Mouse (Mus musculus): ENCODE results near the gene Fam20b.
A peak's percentile ranks its signal among the peaks of the same experiment; 100 is the strongest.

The Fam20b gene

DNA sequence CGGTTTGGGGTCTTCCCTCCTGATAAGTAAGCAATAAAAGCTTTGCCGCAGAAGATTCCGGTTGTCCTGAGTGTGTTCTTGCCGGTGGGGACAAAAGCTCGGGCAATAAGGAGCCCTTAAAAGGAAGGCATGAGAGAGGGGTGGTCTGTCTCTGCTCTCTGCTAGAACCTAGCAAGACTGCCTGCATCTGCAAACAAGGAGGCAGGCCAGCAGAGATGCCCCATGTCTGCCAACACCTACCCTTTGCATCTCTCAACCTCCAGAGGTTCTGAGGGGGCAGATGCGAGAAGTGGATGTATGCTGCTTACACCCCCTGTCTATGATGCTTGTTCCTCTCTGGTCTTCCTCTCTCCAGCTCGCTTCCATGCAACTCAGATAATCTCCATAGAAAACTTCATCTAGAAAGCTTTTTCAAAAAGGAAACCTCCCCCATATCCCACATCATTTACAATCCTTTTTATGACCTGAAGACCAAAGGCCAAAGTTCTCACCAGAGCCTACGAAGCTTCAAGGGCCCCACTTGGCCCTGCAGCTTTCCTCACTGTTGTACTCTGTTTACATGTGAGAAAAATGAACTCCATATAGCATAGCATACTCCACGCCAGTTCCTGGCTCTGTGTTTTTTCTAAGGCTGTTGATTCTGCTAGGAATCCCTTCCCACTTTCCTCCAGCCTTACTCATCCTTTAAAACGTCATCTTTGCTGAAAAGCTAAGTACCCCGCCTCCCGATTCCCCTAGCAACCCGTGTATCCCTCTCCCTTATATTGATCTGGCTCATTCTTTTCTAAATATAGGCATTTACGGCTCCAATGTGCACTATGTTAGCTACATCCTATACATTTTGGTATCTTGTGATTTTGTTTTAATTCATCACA is 8.6 kb upstream of the Fam20b start:
- DNase-seq (ENCODE audit: low spot score): no peak

DNA sequence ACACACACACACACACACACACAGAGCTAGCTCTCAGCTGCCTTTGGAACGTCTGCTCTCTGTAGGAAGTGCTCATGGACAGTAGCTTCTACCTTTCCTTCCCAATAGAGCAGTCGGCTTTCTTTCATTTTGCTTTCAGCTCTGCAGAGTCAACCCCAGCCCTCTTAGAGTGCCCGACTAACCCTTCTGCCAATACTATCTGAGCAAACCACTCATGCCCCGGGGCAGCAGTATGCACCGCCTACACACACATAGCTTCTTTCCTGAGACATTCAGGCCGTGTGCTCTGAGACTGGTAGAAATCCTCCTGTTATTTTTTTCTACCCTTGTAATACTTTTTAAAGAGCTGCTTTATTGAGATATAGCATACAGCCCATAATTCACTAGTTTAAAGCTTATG is 3.2 kb upstream of the Fam20b start:
- DNase-seq (ENCODE audit: low spot score): no peak

DNA sequence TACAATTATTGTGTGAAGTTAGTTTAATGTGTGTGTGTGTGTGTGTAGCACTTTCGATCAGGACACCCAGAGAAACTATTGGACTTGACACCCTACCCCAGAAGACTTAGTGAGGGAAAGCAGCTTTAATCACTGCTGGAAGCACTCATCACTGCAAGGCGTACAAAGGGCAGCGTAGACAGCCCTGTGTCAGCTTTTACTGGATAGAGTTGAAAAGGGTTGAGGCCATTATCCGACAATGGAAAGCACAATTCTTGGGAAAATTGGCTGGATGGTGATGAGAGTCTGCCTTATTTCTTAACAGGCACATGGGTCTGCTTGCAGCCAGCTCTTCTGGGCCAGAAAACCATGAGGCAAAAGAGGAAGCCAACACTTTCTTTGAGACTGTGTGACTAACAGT is 1.2 kb upstream of the Fam20b start:
- DNase-seq (ENCODE audit: low spot score): no peak

DNA sequence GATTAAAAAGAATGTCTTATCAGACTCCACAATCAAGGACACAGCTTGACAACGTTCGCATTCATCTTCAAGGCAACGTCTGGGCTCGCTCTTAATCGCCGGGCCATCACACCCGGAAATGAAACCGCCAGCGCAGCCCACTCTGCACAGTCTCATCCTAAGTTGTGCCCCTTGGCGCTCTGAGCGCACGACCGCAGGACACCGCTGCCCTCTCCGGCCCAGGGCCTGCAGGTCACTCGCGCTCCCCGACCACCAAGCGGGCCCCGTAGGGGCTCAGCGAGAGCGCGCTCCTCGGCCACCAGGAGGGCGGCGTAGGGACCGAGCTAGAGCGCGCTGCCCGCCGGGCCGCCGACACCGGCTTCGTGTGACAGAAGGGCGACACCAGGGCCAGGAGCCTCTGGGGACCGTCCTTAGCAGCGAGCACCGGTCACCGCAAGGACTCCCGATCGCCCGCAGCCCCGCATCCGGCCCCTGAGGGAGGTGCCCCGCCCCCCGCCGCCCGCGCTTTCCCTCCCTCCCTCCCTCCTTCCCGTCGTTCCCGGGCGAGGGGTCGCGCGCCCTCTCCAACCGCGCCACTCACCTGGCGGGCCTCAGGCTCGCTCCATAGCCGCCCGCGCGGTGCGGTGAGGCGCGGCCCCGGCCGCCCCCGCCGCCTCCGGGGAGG is 468 bp downstream of the Fam20b start:
- DNase-seq (ENCODE audit: low spot score): peak; percentile 78

DNA sequence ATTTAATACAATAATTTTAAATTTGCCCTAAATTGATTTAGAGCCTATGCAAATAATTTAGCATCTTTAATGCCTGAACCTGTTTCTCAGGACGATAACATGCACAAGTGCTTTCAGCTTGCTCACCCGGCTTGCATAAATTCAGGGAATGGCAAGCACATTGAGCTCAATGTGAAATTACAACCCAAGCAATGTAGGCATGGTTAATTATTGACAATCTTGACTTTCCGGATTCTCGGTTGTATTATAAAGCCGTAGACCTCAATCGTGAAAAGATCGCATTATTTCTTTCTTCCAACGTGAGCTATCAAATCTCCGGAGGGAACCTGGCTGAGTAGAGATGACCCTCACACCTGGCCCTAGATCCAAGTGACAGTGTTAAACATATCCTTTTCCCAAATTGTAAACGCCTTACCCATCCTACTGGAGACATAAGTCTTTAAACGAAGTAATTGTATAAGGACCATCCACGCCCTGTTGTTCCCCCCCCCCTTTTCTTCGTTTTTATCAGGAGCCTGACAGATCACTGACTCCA is 1.1 kb downstream of the Fam20b start:
- no peak for DNase-seq (ENCODE audit: low spot score)

DNA sequence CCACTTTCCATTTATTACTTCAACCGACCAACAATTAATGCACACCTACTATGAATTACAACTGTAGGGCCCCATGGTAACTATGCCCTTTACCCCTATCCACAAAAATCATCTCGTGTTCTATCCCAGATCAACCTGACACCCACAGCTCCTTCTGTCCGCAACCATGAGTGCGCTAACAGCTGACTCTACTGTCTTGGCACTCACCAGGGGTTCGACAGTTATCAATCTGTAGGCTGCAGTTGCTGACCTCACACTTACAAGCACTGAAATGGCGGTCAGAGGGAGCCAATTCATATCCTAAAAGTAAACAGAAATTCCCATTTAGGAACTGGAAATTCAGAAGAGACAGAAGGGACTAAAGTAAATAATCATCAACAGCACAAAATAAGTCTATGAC is 2.2 kb downstream of the Fam20b start:
- no peak for DNase-seq (ENCODE audit: low spot score)

DNA sequence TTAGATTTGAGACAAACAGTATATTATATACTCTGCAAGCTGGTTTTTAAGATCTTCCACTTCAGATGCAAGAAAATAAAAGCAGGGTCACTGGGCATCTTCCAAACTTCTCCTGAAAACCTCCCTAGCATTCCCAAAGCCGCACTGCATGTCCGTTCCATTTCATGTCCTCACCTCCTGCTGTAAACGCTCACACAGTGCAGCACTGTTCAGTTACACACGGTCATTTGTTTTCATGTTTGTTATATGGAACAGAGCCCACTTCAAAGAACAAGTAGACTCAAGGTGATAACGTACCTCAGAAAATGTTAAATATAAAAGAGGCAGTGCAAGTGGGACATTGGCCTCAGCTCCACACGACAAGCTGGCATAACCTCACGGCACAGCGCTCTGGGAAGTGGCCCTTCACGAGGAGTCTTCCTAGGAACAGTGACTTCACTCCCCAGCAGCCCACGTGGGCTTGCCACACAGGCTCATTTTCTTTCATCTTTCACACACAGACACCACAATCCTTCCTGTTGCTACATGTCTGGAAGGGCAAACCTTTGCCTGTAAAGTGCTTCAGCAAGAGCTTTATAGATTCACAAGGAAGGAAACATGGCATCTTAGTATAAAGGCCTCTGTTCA is 8.3 kb downstream of the Fam20b start:
- no peak for DNase-seq (ENCODE audit: low spot score)

DNA sequence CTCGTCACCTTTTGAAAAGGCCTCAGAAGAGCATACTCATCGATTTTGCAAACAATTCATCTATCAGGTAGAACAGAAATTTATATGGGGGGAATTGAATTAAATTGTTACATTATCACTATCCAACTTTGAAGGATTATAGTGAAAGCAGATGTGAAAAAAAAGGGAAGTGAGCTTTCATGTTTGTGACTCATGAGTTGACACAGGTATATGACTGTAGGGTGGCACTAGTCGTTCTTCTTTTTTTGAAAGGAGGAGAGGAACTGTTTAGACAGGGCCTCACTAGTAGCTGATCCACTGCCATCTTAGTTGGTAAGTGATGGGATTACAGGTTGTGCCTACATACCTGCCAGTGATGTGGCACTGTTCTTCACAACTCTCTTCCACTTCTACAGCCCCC is 10.2 kb downstream of the Fam20b start:
- no peak for DNase-seq (ENCODE audit: low spot score)

DNA sequence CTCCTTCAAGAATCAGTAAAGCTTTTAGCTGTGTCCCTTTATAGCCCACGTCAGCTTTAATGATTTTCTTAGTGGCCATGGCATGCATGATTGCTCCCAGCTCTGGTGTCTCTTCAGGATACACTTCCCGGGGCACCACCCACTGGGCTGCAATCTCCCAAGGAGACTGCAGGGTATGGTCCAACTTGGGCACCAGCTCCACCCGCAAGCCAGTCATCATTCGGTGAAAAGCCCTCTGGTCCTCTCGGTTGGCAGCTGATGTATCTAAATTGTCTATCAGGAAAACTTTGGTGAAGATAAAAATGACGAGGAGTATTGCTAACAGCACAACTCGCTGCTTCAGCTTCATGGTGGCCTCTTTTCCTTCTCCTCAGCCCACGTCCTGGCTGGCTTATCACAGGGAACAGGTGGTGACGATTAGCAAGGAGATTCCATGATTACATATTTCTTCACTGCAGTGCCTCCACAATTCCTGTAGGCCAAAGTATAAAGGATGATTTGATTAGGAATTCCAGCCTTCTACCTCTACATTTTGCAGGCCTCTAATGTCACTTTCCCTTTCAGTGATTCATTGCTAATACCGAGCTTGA is 13.1 kb downstream of the Fam20b start:
- DNase-seq (ENCODE audit: low spot score): no peak

DNA sequence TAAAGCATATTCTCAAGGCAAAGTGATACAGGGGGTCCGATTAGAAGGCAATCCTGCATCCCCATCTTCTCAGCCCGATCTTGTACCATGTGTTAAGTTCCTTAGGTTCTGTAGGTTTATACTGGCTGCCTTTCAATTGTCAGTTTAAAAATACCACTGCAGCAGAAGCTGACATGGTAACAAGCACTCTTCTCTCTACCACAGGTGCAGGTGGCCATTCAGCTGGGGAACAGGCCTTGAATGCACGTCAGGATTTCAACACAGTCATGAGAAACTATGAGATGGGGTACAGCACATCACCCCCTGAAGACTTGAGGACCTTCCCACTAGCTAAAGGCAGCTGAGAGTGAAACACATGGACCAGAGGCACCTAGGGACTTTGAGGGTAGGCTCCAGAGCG is 15.4 kb downstream of the Fam20b start:
- DNase-seq (ENCODE audit: low spot score): no peak

DNA sequence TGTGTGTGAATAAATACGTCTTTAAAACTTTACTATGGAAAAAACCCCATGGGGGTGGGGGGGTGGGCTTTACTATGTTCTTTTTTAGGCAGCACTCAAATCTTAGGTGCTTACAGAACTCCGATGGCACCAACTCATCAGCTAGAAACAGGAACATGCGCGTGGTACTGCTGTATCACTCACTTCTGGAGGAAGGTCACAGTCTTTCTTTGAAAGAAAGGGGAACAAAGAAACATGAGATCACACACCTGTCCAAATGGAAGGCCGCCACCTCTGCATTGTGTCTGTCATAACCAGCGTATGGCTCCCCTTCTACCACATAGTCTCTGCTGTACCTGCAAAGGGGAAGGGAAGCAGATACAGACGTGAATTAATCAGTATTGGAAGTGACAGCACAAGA is 16.7 kb downstream of the Fam20b start:
- DNase-seq (ENCODE audit: low spot score): no peak

DNA sequence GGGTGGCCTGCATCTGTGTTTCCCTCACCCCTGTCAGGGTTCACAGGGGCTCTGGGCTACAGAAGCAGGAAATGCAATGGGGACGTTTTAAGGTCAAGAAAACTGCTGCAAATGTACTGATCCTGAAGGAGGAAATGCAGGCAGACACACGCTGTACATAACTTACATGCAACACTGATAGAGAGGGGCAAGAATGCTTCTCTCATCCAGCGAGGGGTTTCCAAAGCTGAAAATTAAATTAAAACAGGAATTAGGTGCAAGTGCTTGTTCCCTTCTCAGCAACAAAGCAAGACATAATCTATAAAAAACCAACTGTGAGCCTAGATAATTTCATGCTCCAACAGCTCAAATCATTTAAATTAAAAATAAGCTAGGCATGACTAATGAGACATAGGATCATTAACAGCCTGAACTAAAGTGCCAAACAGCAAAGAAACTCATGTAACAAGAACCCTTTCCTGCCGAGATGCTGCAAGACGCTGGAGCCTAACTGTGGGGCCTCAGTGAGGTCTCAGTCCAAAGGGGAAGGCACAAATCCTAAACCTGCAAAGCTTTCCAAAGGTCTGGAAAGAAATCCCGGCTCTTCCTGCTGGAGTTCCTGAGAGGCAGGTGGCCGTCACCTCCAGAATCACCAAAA is 32.7 kb downstream of the Fam20b start:
- no peak for DNase-seq (ENCODE audit: low spot score)

DNA sequence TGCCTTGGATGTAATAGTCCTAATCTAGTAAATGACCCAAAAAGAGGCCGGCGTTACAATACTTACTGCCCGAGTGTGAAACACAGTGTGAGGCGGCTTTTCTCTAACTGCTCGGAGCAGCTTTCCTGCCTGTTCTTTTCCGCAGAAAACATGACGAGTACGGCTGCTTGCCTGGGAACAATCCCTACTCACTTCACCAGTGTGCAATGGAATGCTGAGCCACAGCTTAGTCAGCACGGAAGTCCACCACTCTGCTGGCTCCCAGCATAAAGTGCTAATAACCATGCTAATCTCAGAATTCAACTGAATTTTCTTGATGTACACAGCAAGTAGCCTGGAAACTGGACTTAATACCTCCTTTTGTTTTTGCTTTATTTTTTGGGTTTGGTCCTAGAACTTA is 39.3 kb downstream of the Fam20b start:
- DNase-seq (ENCODE audit: low spot score): no peak

DNA sequence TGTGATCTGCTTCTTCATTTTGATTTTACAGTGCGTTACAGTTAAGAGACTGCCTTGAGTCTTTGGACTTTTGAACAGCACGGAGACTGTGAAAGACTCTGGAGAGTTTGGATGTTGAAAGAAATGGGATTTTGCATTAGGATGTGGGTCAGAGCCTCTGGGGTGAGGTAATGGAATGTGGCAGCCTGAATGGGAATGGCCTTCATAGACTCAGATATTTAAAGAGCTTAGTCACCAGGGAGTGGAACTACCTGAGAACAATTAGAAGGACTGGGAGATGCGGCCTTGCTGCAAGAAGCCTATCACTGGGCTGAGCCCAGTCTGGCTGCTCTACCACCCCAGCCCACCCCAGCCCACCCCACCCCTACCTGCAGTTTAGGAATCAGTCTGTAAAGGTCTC is 41.7 kb downstream of the Fam20b start:
- no peak for DNase-seq (ENCODE audit: low spot score)

DNA sequence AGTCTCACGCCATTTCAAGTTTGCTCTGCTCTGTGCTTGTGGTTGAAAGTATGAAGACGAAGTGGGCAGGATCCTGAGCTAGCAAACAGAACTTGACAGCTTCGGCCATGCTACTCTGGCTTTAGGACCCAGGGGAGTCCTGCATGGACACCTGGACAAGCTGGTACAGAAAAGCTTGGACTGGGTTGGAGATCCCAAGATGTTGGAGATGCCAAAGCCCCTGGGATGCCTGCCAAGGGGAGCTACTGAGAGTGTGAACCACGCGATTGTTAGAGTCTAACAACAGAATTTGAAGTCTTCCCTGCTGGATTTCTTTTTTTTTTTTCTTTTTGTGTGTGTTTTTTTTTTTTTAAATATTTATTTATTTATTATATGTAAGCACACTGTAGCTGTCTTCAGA is 42.3 kb downstream of the Fam20b start:
- DNase-seq (ENCODE audit: low spot score): no peak

DNA sequence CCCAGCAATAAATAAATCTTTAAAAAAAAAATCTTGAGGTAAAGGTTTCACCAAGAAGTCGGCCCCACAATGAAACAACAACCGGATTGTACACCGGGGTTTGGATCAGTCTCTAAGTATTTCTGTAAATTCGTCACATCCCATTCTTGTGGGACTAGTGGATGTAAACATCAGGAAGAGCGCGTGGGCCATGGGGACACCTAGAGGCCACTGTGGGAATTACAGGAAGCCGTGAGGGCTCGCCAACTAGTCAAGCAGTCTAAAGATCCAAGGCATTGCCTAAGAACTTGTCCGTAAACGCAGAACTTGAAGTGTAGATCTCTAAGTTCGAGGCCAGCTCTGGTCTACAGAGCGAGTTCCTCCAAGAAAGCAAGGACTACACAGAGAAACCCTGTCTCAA is 42.7 kb downstream of the Fam20b start:
- peak; percentile 41 for DNase-seq (ENCODE audit: low spot score)

DNA sequence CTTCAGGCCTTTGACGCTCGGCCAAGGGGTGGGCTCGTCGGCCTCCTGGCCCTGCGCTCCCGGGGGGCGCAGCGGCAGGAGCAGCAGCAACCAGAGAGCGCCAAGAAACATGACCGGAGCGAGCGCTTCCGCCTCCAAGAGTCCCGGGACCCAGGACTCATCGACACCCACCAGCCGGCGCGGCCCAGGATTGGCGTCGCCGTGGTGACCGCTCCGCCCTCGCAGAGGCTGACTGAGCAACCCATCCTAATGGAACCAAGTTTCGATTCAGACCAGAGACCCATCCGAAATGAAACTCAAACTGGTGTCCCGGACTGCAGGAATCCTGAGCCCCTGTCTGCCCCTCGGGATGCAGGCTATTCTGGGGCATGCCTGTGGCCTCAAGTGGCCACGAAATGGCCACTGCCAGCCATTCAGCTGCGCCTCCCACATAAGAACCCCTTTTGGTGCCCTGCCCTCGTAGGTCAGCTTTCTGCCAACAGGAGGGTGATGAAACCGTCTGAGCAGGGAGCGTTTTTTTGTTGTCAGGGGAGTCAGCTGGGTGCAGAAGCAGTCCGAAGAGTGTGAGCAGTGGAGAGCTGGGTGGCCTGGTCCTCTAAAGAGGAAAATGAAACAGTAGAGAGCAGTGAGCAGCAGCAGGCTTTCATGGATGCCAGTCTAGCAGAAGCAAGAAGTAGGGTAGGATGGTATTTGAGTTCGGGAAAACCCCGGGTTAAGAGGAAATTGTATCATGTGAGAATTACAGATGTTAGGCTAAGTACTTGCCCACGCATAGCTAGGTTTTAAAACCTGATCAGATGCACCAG is 44.5 kb downstream of the Fam20b start, which contains the start of gene Tor3a:
Gene Tor3a (minus strand): TSS at position 162 of the 806 bp plus-strand sequence.
- peak; percentile 63 for DNase-seq (ENCODE audit: low spot score)

DNA sequence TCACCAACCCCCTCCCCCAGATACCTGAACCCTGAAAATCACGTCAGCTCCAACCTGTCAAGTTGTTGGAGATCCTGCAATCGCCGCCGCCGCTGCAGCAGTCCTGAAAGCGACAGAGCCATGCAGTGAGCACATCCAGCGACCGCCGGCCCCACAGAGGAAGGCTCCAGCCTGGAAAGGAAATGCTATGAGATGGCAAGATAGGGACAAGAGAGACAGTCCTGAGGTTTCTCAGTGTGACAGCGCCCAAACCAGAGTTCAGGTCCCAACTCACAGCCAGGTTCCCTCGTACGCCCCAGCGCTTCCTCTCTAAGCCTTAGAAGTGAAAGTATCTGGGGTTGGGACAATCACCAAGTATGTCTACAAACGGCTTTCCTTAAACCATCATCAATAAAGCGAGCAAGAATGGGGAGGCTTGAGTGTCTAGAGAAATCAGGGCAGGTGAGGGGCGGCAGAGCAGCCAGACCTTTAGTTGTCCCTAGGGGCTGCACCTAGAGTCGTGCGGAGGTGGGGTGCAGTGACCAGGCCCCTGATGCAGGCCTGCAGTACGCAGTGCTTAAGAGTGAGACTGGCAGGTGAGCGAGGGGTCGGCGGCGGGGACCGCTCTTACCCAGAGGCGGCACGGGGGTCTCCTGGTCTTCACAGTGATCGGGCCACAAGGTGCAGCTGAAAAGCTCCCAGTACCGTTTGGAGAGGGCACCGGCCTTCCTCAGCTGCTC is 45.3 kb downstream of the Fam20b start:
- DNase-seq (ENCODE audit: low spot score): peak; percentile 34

DNA sequence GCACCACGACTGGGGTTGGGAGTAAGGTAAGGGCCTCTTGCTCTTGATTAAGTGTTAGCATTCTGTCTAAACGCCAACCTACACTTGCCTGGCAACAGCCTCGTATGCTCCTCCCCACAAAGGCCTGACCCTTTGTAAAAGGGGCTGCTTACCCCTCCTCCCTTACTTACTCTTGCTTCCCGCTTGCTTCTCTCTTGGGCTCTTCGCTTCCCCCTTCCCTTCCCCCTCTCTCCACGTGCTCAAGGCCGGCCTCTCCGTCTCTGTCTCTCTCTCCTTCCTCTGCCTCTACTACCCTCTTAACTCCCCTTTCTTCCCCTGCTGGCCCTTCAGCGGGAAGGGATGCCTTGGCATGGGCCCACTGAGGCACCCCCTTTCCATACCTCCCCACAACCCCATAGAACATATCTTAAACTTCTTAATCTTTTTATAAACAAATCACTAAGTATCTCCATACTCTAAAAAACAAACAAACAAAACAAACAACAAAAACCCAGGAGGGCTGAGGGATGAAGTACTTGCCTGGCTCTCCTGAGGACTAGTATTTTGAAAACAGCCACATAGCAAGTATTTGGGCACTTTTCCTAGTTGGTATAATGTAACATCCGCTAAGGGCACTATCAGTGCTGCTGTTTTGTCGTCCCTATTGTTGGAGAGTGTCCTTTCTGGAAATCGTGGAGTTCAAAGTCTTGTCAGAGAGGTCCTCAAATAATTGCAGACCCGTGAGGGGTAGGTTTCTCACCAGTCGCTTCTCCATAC is 46.0 kb downstream of the Fam20b start:
- no peak for DNase-seq (ENCODE audit: low spot score)

DNA sequence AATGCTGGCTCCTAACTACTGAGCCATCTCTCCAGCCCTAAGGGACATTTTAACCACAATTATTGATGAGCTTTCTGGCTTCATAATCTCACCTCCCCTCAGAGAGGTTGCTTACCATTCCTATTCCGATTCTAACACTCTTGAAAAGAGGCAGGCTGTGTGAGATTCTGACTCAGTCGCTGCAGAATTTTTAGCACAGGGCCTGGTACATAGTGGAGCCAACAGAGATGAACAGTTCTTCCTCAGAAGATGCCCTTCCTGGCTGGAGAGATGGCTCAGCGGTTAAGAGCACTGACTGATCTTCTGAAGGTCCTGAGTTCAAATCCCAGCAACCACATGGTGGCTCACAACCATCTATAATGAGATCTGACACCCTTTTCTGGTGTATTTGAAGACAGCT is 47.0 kb downstream of the Fam20b start:
- no peak for DNase-seq (ENCODE audit: low spot score)
